Mouse (Mus musculus) stomach, embryonic 15.5 days (tissue): ENCODE results near the gene Ablim1. TPM values are rescaled to one million over a fixed set of nuclear protein-coding genes. Genes with fewer than 3 reads are reported as not detected.

Source experiments
- ATAC-seq: fragments of 200-750 bp; cut with Nextera tagmentation; 2 replicates; pipeline ENCODE4 v1.8.0; 2017; ENCODE audit warnings: low read depth, moderate number of reproducible peaks, moderate TSS enrichment; ENCODE audit not compliant: insufficient read depth, low FRiP score
- H3K27ac ChIP-seq: fragments of 300-500 bp; sonication (generic); 2 replicates; pipeline ENCODE4 v1.5.1; 2015; ENCODE audit warnings: mild to moderate bottlenecking, inconsistent platforms
- H3K27me3 ChIP-seq: fragments of 300-500 bp; sonication (generic); replicated peaks from 2 replicates; pipeline ENCODE4 v1.6.1; 2015; ENCODE audit warnings: inconsistent platforms
- H3K36me3 ChIP-seq: fragments of 300-500 bp; sonication (generic); 2 replicates; pipeline ENCODE4 v1.6.1; 2015; ENCODE audit warnings: inconsistent platforms
- H3K4me1 ChIP-seq: fragments of 300-500 bp; sonication (generic); 2 replicates; pipeline ENCODE4 v1.6.1; 2015; ENCODE audit warnings: inconsistent platforms
- H3K4me2 ChIP-seq: fragments of 300-500 bp; sonication (generic); 2 replicates; pipeline ENCODE4 v1.6.1; 2015; ENCODE audit warnings: mild to moderate bottlenecking, inconsistent platforms
- H3K4me3 ChIP-seq: fragments of 300-500 bp; sonication (generic); replicated peaks from 2 replicates; pipeline ENCODE4 v1.5.1; 2015; ENCODE audit warnings: inconsistent platforms
- H3K9ac ChIP-seq: fragments of 300-500 bp; sonication (generic); 2 replicates; pipeline ENCODE4 v1.6.1; 2015; ENCODE audit warnings: inconsistent platforms
- H3K9me3 ChIP-seq: fragments of 300-500 bp; sonication (generic); 2 replicates; pipeline ENCODE4 v1.6.1; 2016; ENCODE audit warnings: inconsistent platforms
- WGBS: fragments of 180-500 bp; shearing (Covaris S2); methylation state at CpG from one replicate; pipeline ENCODE4 v1.1.7; 2015; 5-methylcytosine and 5-hydroxymethylcytosine counted together
- polyA plus RNA-seq: library from polyadenylated mRNA; unstranded; fragments of >200 nt; fragmentation: Nextera tagmentation; extraction: Ambion mirVana; gene quantifications from 2 replicates; pipeline ENCODE4 v1.2.1, GENCODE M21; 2015

The Ablim1 gene
- polyA plus RNA-seq, 1 experiment from 2014 or later = 41.2 TPM

GRCm38 (mm10) chr19:57236647-57237046, 78.1 kb downstream of the Ablim1 start:
- WGBS = 78% methylated on average over 15 of the region's 15 CpGs
- H3K27me3 ChIP-seq = no peaks in the 10 kb centered on the region
- no peak overlapping the region for H3K4me3 ChIP-seq
- H3K9ac ChIP-seq = no peak overlapping the region
- H3K27ac ChIP-seq = no peak overlapping the region
- H3K9me3 ChIP-seq = no peaks in the 10 kb centered on the region
- no peak overlapping the region for H3K4me2 ChIP-seq
- H3K4me1 ChIP-seq = peaks cover 10% of the 10 kb centered on the region; the same call in 1 of the 2 replicates
- no peak for ATAC-seq
- H3K36me3 ChIP-seq = no peaks in the 10 kb centered on the region

GRCm38 (mm10) chr19:57235931-57236330, 78.8 kb downstream of the Ablim1 start:
- Histone ChIP-seq H3K9ac (no peak overlapping the region), H3K4me3 (no peak overlapping the region), H3K36me3 (no peaks in the 10 kb centered on the region), H3K27ac (no peak overlapping the region), H3K9me3 (no peaks in the 10 kb centered on the region), H3K4me1 (peaks cover 10% of the 10 kb centered on the region; the same call in 1 of the 2 replicates), H3K4me2 (no peak overlapping the region), H3K27me3 (no peaks in the 10 kb centered on the region)
- ATAC-seq = no peak
- 91% methylated on average over 2 of the region's 2 CpGs for WGBS

GRCm38 (mm10) chr19:57230996-57231395, 83.7 kb downstream of the Ablim1 start:
- Histone ChIP-seq H3K27ac (no peak overlapping the region), H3K4me1 (no peaks in the 10 kb centered on the region), H3K9ac (no peak overlapping the region), H3K9me3 (no peaks in the 10 kb centered on the region), H3K27me3 (no peaks in the 10 kb centered on the region), H3K4me3 (no peak overlapping the region), H3K4me2 (no peak overlapping the region), H3K36me3 (no peaks in the 10 kb centered on the region)
- 52% methylated on average over 4 of the region's 4 CpGs for WGBS
- ATAC-seq = no peak

- Histone ChIP-seq H3K4me3 (no peak overlapping the region), H3K4me1 (no peaks in the 10 kb centered on the region), H3K9me3 (no peaks in the 10 kb centered on the region), H3K9ac (no peak overlapping the region), H3K4me2 (no peak overlapping the region), H3K36me3 (no peaks in the 10 kb centered on the region), H3K27me3 (no peaks in the 10 kb centered on the region), H3K27ac (no peak overlapping the region)
- 86% methylated on average over 3 of the region's 3 CpGs for WGBS
- ATAC-seq = no peak
These were observed 85.6 kb downstream of the Ablim1 start for GRCm38 (mm10) chr19:57229161-57229560.

GRCm38 (mm10) chr19:57228576-57228975, 86.1 kb downstream of the Ablim1 start:
- H3K9me3 ChIP-seq = no peaks in the 10 kb centered on the region
- H3K27ac ChIP-seq = no peak overlapping the region
- H3K4me3 ChIP-seq = no peak overlapping the region
- WGBS = 84% methylated on average over 4 of the region's 4 CpGs
- no peaks in the 10 kb centered on the region for H3K27me3 ChIP-seq
- H3K36me3 ChIP-seq = no peaks in the 10 kb centered on the region
- H3K4me1 ChIP-seq = no peaks in the 10 kb centered on the region
- ATAC-seq = no peak
- no peak overlapping the region for H3K9ac ChIP-seq
- no peak overlapping the region for H3K4me2 ChIP-seq

- Histone ChIP-seq H3K36me3 (no peaks in the 10 kb centered on the region), H3K4me1 (no peaks in the 10 kb centered on the region), H3K27ac (no peak overlapping the region), H3K27me3 (no peaks in the 10 kb centered on the region), H3K9ac (no peak overlapping the region), H3K4me2 (no peak overlapping the region), H3K9me3 (no peaks in the 10 kb centered on the region), H3K4me3 (no peak overlapping the region)
- 84% methylated on average over 5 of the region's 5 CpGs for WGBS
- ATAC-seq = no peak
These were observed 90.3 kb downstream of the Ablim1 start for GRCm38 (mm10) chr19:57224390-57224789.

GRCm38 (mm10) chr19:57223686-57224085, 91.0 kb downstream of the Ablim1 start:
- ATAC-seq = no peak
- no peaks in the 10 kb centered on the region for H3K36me3 ChIP-seq
- H3K4me2 ChIP-seq = no peak overlapping the region
- no peak overlapping the region for H3K9ac ChIP-seq
- no peak overlapping the region for H3K27ac ChIP-seq
- no peaks in the 10 kb centered on the region for H3K4me1 ChIP-seq
- H3K4me3 ChIP-seq = no peak overlapping the region
- WGBS = 77% methylated on average over 3 of the region's 3 CpGs
- no peaks in the 10 kb centered on the region for H3K27me3 ChIP-seq
- H3K9me3 ChIP-seq = no peaks in the 10 kb centered on the region

- H3K4me2 ChIP-seq = no peak overlapping the region
- 91% methylated on average over 6 of the region's 6 CpGs for WGBS
- no peaks in the 10 kb centered on the region for H3K27me3 ChIP-seq
- H3K9ac ChIP-seq = no peak overlapping the region
- H3K4me3 ChIP-seq = no peak overlapping the region
- H3K27ac ChIP-seq = no peak overlapping the region
- H3K4me1 ChIP-seq = no peaks in the 10 kb centered on the region
- no peak for ATAC-seq
- H3K9me3 ChIP-seq = no peaks in the 10 kb centered on the region
- no peaks in the 10 kb centered on the region for H3K36me3 ChIP-seq
These were observed 92.1 kb downstream of the Ablim1 start for GRCm38 (mm10) chr19:57222657-57223056.

- H3K4me2 ChIP-seq = no peak overlapping the region
- H3K36me3 ChIP-seq = no peaks in the 10 kb centered on the region
- no peaks in the 10 kb centered on the region for H3K27me3 ChIP-seq
- no peak overlapping the region for H3K27ac ChIP-seq
- no peak overlapping the region for H3K4me3 ChIP-seq
- H3K4me1 ChIP-seq = no peaks in the 10 kb centered on the region
- H3K9me3 ChIP-seq = no peaks in the 10 kb centered on the region
- H3K9ac ChIP-seq = no peak overlapping the region
- ATAC-seq = peak; percentile 56; the same call in 1 of the 2 replicates
- 41% methylated on average over 7 of the region's 7 CpGs for WGBS
These were observed 93.0 kb downstream of the Ablim1 start for GRCm38 (mm10) chr19:57221684-57222235.

- ATAC-seq = no peak
- Histone ChIP-seq H3K4me1 (no peaks in the 10 kb centered on the region), H3K36me3 (no peaks in the 10 kb centered on the region), H3K4me2 (no peak overlapping the region), H3K4me3 (no peak overlapping the region), H3K27me3 (no peaks in the 10 kb centered on the region), H3K9me3 (no peaks in the 10 kb centered on the region), H3K9ac (no peak overlapping the region), H3K27ac (no peak overlapping the region)
- 77% methylated on average over 11 of the region's 11 CpGs for WGBS
These were observed 95.0 kb downstream of the Ablim1 start for GRCm38 (mm10) chr19:57219758-57220157.

- Histone ChIP-seq H3K36me3 (no peaks in the 10 kb centered on the region), H3K4me1 (no peaks in the 10 kb centered on the region), H3K4me2 (no peak overlapping the region), H3K9me3 (no peaks in the 10 kb centered on the region), H3K4me3 (no peak overlapping the region), H3K9ac (no peak overlapping the region), H3K27me3 (no peaks in the 10 kb centered on the region), H3K27ac (no peak overlapping the region)
- 78% methylated on average over 4 of the region's 4 CpGs for WGBS
- no peak for ATAC-seq
These were observed 97.6 kb downstream of the Ablim1 start for GRCm38 (mm10) chr19:57217161-57217560.

- Histone ChIP-seq H3K27me3 (no peaks in the 10 kb centered on the region), H3K9ac (no peak overlapping the region), H3K4me2 (no peak overlapping the region), H3K36me3 (no peaks in the 10 kb centered on the region), H3K27ac (no peak overlapping the region), H3K9me3 (no peaks in the 10 kb centered on the region), H3K4me3 (no peak overlapping the region), H3K4me1 (no peaks in the 10 kb centered on the region)
- ATAC-seq = no peak
- 75% methylated on average over 8 of the region's 8 CpGs for whole genome bisulfite sequencing
These were observed 99.2 kb downstream of the Ablim1 start for GRCm38 (mm10) chr19:57215527-57215926.

GRCm38 (mm10) chr19:57212406-57212805, 102.3 kb downstream of the Ablim1 start:
- WGBS = 63% methylated on average over 2 of the region's 2 CpGs
- H3K4me3 ChIP-seq = no peak overlapping the region
- H3K27ac ChIP-seq = no peak overlapping the region

More at GRCm38 (mm10) chr19:57212406-57212805, 102.3 kb downstream of the Ablim1 start:
- no peaks in the 10 kb centered on the region for H3K4me1 ChIP-seq
- no peak overlapping the region for H3K4me2 ChIP-seq
- no peaks in the 10 kb centered on the region for H3K9me3 ChIP-seq
- no peaks in the 10 kb centered on the region for H3K36me3 ChIP-seq
- no peak overlapping the region for H3K9ac ChIP-seq
- no peak for ATAC-seq
- no peaks in the 10 kb centered on the region for H3K27me3 ChIP-seq
